Mouse (Mus musculus) E14TG2a.4 (cell line): ENCODE data around the gene Plcb4.
A peak's percentile ranks its signal among the peaks of the same experiment; 100 is the strongest.

Experiments
- H3K27me3 ChIP-seq: 2 replicates; pipeline ENCODE4 v1.6.1; 2014; ENCODE audit warnings: low read length, control low read depth; ENCODE audit not compliant: insufficient read depth
- H3K36me3 ChIP-seq: 2 replicates; pipeline ENCODE4 v1.6.1; 2014; ENCODE audit warnings: low read length, control low read depth; ENCODE audit not compliant: insufficient read depth
- H3K4me1 ChIP-seq: replicated peaks from 2 replicates; pipeline ENCODE4 v1.6.1; 2014; ENCODE audit warnings: low read depth, low read length, control low read depth
- H3K4me3 ChIP-seq: replicated peaks from 2 replicates; pipeline ENCODE4 v1.5.1; 2014; ENCODE audit warnings: mild to moderate bottlenecking, low read length
- H3K9me3 ChIP-seq: 2 replicates; pipeline ENCODE4 v1.6.1; 2014; ENCODE audit warnings: low read length, control low read depth
- CTCF ChIP-seq: conservative IDR thresholded peaks from 2 replicates; pipeline ENCODE4 v1.5.1; 2014; ENCODE audit warnings: low read length
- NANOG ChIP-seq: IDR thresholded peaks from 2 replicates; pipeline ENCODE4 v1.6.1; 2014; ENCODE audit warnings: borderline replicate concordance, low read length, mixed read lengths
- POU5F1 ChIP-seq: IDR thresholded peaks from 2 replicates; pipeline ENCODE4 v1.6.1; 2014; ENCODE audit warnings: low read length, borderline replicate concordance

Plcb4 gene

GRCm38 (mm10) chr2:135767535-135767934 is 108.7 kb downstream of the Plcb4 start:
- H3K4me3 ChIP-seq, result no peak overlapping the region
- H3K36me3 ChIP-seq, result no peaks in the 10 kb centered on the region
- TF ChIP-seq CTCF (no peak), POU5F1 (no peak), NANOG (no peak)
- no peaks in the 10 kb centered on the region for H3K27me3 ChIP-seq
- H3K9me3 ChIP-seq, result no peaks in the 10 kb centered on the region
- peaks cover 42% of the 10 kb centered on the region for H3K4me1 ChIP-seq

GRCm38 (mm10) chr2:135769701-135770100 is 110.9 kb downstream of the Plcb4 start:
- no peaks in the 10 kb centered on the region for H3K9me3 ChIP-seq
- H3K4me3 ChIP-seq, result peak overlapping the region; percentile 73
- H3K27me3 ChIP-seq, result no peaks in the 10 kb centered on the region
- H3K4me1 ChIP-seq, result peaks cover 38% of the 10 kb centered on the region
- TF ChIP-seq NANOG (no peak), POU5F1 (no peak), CTCF (no peak)
- H3K36me3 ChIP-seq, result no peaks in the 10 kb centered on the region

DNA sequence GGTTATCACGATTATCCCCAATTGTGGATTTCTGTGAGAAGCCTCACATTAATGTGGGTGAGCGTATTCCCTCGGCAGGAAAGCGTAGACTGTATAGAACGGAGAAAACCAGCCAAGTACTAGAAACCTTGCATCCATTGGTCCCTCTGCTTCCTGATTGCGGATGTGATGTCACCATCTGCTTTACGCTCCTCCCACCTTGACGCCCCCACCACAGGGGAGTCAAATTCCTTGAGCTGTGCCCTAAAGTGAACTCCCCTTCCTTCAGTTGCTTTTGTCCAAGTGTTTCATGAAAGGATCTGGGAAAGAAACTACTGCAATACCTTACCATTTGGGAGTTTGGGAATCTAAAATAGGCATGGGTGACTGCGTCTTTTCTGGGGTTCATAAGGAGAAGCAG is 111.4 kb downstream of the Plcb4 start:
- peak overlapping the region; percentile 73 for H3K4me3 ChIP-seq
- H3K36me3 ChIP-seq, result no peaks in the 10 kb centered on the region
- peaks cover 33% of the 10 kb centered on the region for H3K4me1 ChIP-seq
- TF ChIP-seq NANOG, result no peak
- no peak for TF ChIP-seq CTCF
- TF ChIP-seq POU5F1, result no peak
- no peaks in the 10 kb centered on the region for H3K9me3 ChIP-seq
- H3K27me3 ChIP-seq, result no peaks in the 10 kb centered on the region

DNA sequence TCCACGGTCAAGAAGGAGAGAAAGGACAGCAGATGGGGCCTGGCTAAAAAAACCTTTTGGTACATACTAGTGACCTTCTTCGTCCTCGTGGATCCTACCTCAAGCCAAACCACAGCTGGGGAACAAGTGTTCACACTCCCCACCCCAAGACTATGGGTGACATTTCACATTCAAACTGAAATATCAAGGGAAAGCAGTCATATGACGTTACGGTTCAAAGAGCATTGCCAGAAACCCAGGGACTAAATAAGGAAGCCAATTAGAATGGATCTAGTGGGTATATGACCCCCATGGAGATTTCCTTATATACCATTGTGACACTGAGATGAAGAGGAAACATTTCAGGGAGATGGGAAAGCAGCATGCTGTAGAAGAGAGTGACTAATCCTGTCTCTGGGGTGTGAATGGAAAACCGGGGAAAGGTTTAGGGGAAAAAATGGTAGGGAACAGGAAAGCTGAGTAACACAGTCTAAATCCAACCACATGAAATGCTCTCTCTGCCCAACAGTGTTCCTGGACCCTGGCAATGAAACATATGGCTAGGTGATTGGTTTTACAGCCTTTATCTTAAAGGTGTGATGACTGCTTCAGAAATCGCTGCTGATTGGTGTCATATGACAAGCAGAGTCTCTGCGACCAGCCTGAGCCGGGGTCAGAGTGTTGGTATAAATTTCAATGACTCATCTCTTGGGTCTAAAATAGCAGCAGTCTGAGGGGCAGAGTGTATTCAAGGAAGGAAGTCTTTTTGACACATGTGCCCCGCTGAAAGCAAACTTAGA is 114.6 kb downstream of the Plcb4 start:
- Histone ChIP-seq H3K9me3 (no peaks in the 10 kb centered on the region), H3K36me3 (no peaks in the 10 kb centered on the region), H3K27me3 (no peaks in the 10 kb centered on the region), H3K4me3 (no peak overlapping the region), H3K4me1 (peaks cover 23% of the 10 kb centered on the region)
- TF ChIP-seq NANOG (no peak), CTCF (no peak), POU5F1 (no peak)

DNA sequence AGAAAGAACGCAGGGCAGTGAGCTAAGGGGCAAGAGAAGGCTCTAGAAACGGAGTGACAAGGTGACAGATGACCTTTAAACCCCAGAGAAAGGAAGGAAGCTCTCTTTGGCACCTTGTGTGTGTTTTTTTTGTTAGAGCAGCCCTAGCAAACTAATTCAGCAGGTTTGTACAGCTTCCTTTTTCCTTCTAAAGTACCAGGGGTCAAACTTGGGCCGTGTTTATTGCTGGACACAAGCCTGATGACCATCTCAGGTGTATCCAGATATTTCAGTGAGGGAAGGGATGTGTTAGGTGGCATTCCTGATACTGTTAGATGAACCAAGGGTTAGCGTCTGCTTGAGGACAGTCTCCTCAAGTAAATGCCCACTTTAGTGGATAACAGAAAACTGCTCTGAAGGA is 116.2 kb downstream of the Plcb4 start:
- H3K4me1 ChIP-seq, result peaks cover 14% of the 10 kb centered on the region
- no peak for TF ChIP-seq NANOG
- TF ChIP-seq POU5F1, result no peak
- no peak for TF ChIP-seq CTCF
- H3K4me3 ChIP-seq, result no peak overlapping the region
- no peaks in the 10 kb centered on the region for H3K27me3 ChIP-seq
- H3K36me3 ChIP-seq, result no peaks in the 10 kb centered on the region
- H3K9me3 ChIP-seq, result no peaks in the 10 kb centered on the region

DNA sequence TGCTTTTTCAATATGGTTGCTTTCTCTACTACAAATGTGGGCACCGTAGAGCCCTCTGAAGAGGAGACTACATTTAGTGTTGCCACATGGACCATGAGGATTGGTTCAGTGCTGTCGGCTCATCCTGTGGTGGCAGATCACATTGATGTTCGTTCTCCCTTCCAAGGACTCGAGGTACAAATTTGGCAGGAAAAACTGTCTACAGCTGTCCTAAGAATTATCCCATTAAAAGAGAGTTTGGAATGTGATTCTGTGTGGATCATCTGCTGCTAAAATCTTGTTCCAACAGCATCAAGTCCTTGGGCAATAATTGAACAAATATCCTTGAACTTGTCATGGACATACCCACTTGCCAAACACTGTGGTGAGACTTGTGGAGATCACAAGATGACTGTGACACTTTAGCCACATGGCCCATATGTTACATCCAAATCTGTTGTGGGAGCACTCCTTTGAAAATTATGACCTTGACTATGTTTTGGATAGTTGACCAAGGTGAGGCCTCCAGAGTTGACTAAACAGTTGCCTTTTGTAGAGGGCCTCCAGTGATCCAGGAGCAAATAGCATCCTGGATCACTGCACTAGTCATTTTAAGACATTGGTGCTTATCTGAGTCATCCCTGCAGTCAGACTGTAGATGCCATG is 117.4 kb downstream of the Plcb4 start:
- Histone ChIP-seq H3K9me3 (no peaks in the 10 kb centered on the region), H3K27me3 (no peaks in the 10 kb centered on the region), H3K4me1 (peaks cover 8% of the 10 kb centered on the region), H3K36me3 (no peaks in the 10 kb centered on the region), H3K4me3 (no peak overlapping the region)
- TF ChIP-seq POU5F1, result no peak
- TF ChIP-seq CTCF, result no peak
- no peak for TF ChIP-seq NANOG

GRCm38 (mm10) chr2:135781391-135781790 is 122.6 kb downstream of the Plcb4 start:
- no peaks in the 10 kb centered on the region for H3K36me3 ChIP-seq
- no peak overlapping the region for H3K4me3 ChIP-seq
- no peaks in the 10 kb centered on the region for H3K27me3 ChIP-seq
- no peaks in the 10 kb centered on the region for H3K9me3 ChIP-seq
- H3K4me1 ChIP-seq, result peaks cover 10% of the 10 kb centered on the region
- TF ChIP-seq NANOG, result no peak; the same call in 1 of the 2 replicates
- no peak for TF ChIP-seq POU5F1
- no peak for TF ChIP-seq CTCF

GRCm38 (mm10) chr2:135787415-135787814 is 128.6 kb downstream of the Plcb4 start:
- Histone ChIP-seq H3K4me3 (no peak overlapping the region), H3K27me3 (no peaks in the 10 kb centered on the region), H3K36me3 (no peaks in the 10 kb centered on the region), H3K4me1 (peaks cover 7% of the 10 kb centered on the region), H3K9me3 (no peaks in the 10 kb centered on the region)
- TF ChIP-seq NANOG (no peak), CTCF (no peak), POU5F1 (no peak)
